Mouse (Mus musculus): Measurements from ENCODE around the gene Slc6a3.

The Slc6a3 gene

DNA sequence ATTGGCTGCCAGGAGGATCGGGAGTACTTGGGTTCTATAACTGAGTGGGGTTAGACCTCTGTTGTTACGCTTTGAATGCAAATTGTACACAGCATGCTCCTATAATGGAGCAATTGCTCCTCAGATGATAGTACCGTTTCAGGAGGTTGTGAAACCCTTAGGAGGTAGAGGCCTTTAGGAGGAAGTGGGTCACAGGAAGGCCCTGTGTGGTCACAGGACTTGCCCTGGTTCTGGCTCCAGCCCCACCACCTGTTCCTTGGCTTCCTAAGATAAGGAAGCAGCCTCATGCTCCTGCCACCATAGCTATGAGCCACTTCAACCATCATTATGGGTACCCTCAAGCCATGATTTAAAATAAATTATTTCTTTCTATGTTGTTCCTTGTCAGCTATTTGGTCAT is 54.9 kb downstream of the Slc6a3 start:
- in situ Hi-C loops (cut with MboI): no loop called here

DNA sequence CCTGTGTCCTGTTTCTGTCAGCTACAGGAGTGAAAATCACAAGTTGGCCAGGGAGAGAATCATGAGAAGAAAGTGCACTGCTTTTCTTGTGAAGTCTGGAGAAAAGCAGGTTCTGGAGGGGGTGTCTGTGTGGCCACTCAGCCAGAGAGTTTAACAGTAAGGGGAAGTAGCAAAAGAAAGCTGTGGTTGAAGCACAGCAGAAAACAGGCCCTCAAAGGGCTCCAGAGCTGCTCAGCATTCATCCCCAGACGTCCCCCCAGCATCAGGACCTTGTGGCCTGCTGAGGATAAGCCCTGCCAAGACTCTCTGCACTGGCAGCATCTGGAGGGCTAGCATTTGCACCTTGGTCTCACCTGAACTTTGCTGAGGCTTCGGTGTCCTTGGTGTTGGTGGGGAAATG is 56.0 kb downstream of the Slc6a3 start:
- in situ Hi-C loops (cut with MboI): no loop called here

DNA sequence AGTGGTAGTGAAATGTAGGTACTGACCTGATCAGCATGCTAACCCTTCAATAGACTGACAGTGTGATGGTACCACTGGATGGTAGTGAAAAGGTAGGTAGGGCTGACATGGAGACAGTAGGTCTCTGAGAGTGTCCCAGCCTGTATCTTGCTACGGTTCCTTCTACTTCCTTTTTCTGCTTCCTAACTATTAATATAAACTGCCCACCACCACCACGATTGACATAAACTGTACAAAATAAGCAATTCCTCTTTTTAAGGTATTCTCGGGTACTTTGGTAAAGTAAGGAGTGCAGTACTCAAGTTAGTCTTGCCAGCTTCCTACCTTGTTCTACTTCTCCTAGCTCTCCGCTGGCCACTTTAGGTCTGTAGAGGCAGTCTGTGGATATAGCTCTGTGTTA is 59.7 kb downstream of the Slc6a3 start:
- in situ Hi-C loops (cut with MboI): no loop called here

DNA sequence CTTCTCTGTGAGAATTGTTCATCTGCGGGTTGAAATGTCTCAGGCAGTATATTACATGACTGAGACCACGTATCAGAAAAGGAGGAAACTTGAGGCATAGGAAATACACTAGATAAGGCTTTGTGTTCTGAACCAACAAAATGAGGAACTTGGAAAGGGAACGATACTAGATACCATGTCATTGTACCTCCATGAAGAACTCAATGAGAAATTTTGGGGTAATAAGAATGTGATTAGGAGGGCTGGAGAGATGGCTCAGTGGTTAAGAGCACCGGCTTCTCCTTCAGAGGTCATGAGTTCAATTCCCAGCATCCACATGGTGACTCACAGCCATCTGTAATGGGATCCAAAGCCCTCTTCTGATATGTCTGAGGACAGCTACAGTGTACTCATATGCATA is 63.7 kb downstream of the Slc6a3 start:
- in situ Hi-C loops (cut with MboI): no loop called here

DNA sequence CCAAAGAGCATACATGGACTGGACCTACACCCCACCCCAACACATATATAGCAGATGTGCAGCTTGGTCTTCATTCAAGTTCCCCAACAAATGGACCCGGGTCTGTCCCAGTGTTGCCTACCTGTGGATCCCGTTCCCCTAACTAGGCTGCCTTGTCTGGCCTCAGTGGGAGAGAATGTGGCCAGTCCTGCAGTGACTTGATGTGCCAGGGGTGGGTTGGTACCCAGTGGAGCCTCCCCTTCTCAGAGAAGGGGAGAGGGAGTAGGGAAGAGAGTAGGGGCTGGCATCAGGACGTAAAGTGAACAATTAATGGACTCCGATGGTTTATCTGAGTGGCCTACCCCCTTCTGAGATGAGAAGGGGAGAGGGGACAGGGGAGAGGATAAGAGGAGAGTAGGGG is 66.5 kb downstream of the Slc6a3 start:
- in situ Hi-C loops (cut with MboI): no loop called here

DNA sequence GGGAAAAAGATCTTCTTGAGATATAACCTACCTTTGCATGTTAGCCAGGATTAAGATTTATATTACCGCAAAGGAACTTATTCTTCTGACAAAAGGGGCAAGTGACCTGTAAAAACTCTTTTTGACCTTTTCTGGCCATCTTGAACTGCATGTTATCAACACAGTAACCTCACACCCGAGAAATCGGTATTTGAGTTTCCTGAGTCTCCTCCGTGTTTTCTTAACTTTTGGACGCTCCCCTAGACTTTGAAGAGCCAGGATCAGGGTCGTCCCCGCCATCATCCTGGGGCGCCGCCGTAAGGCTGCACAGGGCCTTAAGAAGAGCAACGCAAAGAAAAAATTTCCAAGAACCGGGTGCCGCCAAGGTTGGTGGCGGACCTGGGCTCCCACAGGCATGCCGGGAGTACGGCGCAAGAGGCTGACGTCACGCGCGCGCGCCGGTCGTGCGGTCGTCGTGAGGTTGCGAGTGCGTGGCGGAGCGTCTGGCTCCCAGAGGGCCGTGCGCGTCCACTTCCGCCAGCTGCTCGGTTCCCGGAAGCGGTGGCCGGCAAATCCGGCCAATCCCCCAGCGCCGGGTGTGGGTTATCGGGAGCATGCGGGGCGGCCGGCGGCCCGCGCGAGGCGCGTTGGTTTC is 67.1 kb downstream of the Slc6a3 start, which contains the start of gene Clptm1l:
Gene Clptm1l (plus strand): TSS at position 485 of the 634 bp plus-strand sequence.
- in situ Hi-C loops (cut with MboI): no loop called here

DNA sequence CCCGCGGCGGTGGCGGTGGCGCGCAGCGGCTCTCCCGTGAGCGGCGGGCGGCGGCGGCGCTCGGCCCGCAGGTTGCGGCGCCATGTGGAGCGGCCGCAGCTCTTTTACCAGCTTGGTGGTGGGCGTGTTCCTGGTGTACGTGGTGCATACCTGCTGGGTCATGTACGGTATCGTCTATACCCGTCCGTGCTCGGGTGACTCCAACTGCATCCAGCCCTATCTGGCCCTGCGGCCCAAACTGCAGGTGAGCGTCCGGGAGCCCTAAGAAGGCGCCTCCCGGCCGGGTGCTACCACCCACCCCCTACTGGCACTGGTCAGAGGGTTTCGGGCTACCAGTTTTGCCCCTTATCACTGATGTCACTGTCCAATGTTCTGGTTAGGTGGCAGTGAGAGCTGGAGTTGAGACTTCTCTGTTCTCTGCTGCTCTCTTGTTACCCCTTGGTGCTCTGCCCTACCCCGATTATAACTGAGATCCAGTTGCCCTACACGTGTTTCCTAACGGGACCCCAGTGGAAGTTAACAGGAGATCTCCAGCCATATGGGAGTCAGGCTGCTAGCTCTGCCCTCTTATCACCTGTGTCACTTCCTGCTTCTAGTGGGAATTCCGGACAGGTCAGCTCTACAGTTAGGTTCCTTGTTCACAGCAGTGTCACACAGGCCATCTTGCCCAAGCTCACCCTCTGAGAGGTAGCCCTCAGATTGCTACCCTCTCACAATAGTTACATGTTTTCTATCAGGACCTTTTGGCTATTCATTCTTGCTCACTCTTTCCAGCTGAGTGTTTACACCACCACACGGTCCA is 67.8 kb downstream of the Slc6a3 start:
- in situ Hi-C loops (cut with MboI): no loop called here

DNA sequence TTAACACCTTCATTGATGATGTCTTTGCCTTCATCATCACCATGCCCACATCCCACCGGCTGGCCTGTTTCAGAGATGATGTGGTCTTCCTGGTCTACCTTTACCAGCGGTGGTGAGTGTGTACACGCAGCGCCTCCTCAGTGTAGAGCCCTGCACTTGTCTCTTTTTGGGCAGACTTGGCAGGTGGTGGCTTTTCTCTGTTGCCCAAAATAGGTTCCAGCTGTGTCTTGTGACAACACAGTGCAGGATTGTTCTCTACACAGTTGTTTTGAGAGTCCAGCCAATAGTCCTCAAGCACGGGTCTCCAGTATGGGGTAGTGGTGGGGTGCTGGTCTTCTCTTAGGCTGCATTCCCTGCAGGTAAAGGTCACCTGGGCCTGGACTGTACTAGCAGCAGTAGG is 81.9 kb downstream of the Slc6a3 start:
- in situ Hi-C loops (cut with MboI): no loop called here

DNA sequence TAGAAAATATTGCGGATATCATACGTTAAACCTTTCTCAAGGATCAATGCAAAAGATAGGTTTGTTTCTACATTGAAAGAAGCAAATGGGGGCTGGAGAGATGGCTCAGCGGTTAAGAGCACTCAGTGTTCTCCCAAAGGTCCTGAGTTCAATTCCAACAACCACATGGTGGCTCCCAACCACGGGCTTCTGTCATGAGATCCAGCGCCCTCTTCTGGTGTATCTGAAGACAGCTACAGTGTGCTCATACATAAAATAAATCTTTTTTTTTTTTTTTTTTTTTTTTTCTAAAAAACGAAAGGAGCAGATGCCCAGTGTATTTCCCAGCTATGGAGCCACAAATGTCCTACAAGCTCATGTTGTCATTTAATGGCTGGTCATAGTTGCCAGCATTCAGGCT is 84.1 kb downstream of the Slc6a3 start:
- in situ Hi-C loops (cut with MboI): no loop called here

DNA sequence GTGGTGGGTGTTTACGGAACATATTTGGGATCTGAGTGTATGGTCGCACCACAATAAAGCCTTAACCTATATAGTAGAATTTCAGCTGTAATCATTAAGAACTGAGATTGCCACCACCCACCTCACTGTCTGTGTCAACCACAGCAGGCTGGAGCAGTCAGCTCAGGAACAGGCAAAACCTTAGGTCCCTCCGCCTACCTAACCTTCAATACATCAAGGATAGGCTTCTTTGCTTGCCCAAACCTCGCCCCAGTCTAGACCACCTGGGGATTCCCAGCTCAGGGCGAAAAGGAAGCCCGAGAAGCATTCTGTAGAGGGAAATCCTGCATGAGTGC is 89.8 kb downstream of the Slc6a3 start:
- in situ Hi-C loops (cut with MboI): no loop called here

DNA sequence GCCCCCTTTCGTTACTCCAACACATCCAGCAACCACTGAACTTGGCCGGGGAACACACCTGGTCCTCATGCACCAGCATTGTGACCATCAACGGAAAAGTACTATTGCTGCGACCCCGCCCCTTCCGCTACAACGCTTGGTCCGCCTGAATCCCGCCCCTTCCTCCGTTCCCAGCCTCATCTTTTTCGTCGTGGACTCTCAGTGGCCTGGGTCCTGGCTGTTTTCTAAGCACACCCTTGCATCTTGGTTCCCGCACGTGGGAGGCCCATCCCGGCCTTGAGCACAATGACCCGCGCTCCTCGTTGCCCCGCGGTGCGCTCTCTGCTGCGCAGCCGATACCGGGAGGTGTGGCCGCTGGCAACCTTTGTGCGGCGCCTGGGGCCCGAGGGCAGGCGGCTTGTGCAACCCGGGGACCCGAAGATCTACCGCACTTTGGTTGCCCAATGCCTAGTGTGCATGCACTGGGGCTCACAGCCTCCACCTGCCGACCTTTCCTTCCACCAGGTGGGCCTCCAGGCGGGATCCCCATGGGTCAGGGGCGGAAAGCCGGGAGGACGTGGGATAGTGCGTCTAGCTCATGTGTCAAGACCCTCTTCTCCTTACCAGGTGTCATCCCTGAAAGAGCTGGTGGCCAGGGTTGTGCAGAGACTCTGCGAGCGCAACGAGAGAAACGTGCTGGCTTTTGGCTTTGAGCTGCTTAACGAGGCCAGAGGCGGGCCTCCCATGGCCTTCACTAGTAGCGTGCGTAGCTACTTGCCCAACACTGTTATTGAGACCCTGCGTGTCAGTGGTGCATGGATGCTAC is 90.4 kb downstream of the Slc6a3 start, which contains the start of gene Tert:
Gene Tert (plus strand): TSS at position 167 of the 805 bp plus-strand sequence.
- in situ Hi-C loops (cut with MboI): no loop called here

Measured in mature B cell (primary cell).